8 mouse cellular contexts compared by ENCODE assay signal in genomic region chr3:142701407-142701989, GRCm38 (mm10). TPM values are rescaled to one million over a fixed set of nuclear protein-coding genes. Genes with fewer than 3 reads are reported as not detected.
A peak's percentile ranks its signal among the peaks of the same experiment; 100 is the strongest.
DNase-seq lines count a peak whose midpoint lies in the region; ATAC-seq and TF ChIP-seq lines count a peak whose summit lies in the region.

No protein-coding gene starts in this region.

- H3K4me1 ChIP-seq in heart, embryonic 13.5 days = peaks cover 19% of the 10 kb centered on the region
- H3K4me1 ChIP-seq in bone marrow macrophage, adult 2 months (ENCODE audit: control insufficient read depth, insufficient read depth, low read length) = peaks cover 6% of the 10 kb centered on the region; the same call in 1 of the 2 replicates
- H3K4me1 ChIP-seq in hindbrain, embryonic 15.5 days (replicated peaks) = peaks cover 14% of the 10 kb centered on the region
- H3K4me1 ChIP-seq in midbrain, embryonic 11.5 days (ENCODE audit: control insufficient read depth, insufficient read depth, low read length) = no peaks in the 10 kb centered on the region; the same call in 1 of the 2 replicates

- no peak for ATAC-seq in heart, embryonic 13.5 days (ENCODE audit: extremely low read depth, insufficient number of reproducible peaks, low FRiP score, low TSS enrichment)
- no peak for ATAC-seq in hindbrain, embryonic 15.5 days (ENCODE audit: low FRiP score, low read depth)
- no peak for ATAC-seq in midbrain, embryonic 11.5 days (ENCODE audit: low FRiP score)

- 11% methylated on average over 15 of the region's 15 CpGs for WGBS in heart, embryonic 13.5 days
- WGBS in hindbrain, embryonic 15.5 days = 32% methylated on average over 15 of the region's 15 CpGs
- WGBS in midbrain, embryonic 11.5 days = 28% methylated on average over 15 of the region's 15 CpGs

- peak overlapping the region; percentile 68 for H3K4me3 ChIP-seq in heart, embryonic 13.5 days
- H3K4me3 ChIP-seq in bone marrow macrophage, adult 2 months (ENCODE audit: insufficient read depth, low read length) = peak overlapping the region; percentile 70
- peak overlapping the region; percentile 72 for H3K4me3 ChIP-seq in hindbrain, embryonic 15.5 days
- peak overlapping the region; percentile 47 for H3K4me3 ChIP-seq in midbrain, embryonic 11.5 days (ENCODE audit: low read depth, low read length)

- no peak for TF ChIP-seq CTCF in bone marrow macrophage, adult 2 months (IDR thresholded peaks at IDR 0.05; ENCODE audit: low read depth, low read length)

- 0 out of 2 replicates have a peak, but pooled peaks cover 5% of the 10 kb centered on the region for H3K36me3 ChIP-seq in heart, embryonic 13.5 days
- H3K36me3 ChIP-seq in hindbrain, embryonic 15.5 days = no peaks in the 10 kb centered on the region
- no peaks in the 10 kb centered on the region for H3K36me3 ChIP-seq in midbrain, embryonic 11.5 days (ENCODE audit: control insufficient read depth, insufficient read depth, low read length)

- intact Hi-C loops in heart, postnatal 36 days (cut with DNase I) = loop anchor here (2.0 to 10.0 kb wide), 4 partner anchors 61 to 407 kb away; partner anchors contain the start of gene Gbp3

- H3K9me3 ChIP-seq in heart, embryonic 13.5 days = no peaks in the 10 kb centered on the region
- H3K9me3 ChIP-seq in hindbrain, embryonic 15.5 days = no peaks in the 10 kb centered on the region
- no peaks in the 10 kb centered on the region for H3K9me3 ChIP-seq in midbrain, embryonic 11.5 days (ENCODE audit: control insufficient read depth, low read length)

- H3K4me2 ChIP-seq in heart, embryonic 13.5 days = peak overlapping the region; percentile 76
- peak overlapping the region; percentile 97 for H3K4me2 ChIP-seq in hindbrain, embryonic 15.5 days
- H3K4me2 ChIP-seq in midbrain, embryonic 11.5 days = peak overlapping the region; percentile 51

- no peak for DNase-seq in heart, postnatal 36 days
- DNase-seq in midbrain, embryonic 11.5 days (ENCODE audit: low spot score, missing footprints) = peak; percentile 92
- DNase-seq in adrenal gland, postnatal 4 days (ENCODE audit: low spot score in 2 of 2) = no peak
- DNase-seq in thymus, postnatal 25 days = no peak
- no peak for DNase-seq in left cerebral cortex, adult 8-10 months (ENCODE audit: low spot score in 2 of 2)

- no peaks in the 10 kb centered on the region for H3K27me3 ChIP-seq in heart, embryonic 13.5 days (replicated peaks)
- H3K27me3 ChIP-seq in hindbrain, embryonic 15.5 days = peaks cover 5% of the 10 kb centered on the region; the same call in 1 of the 2 replicates
- H3K27me3 ChIP-seq in midbrain, embryonic 11.5 days (ENCODE audit: control insufficient read depth, insufficient read depth, low read length) = no peaks in the 10 kb centered on the region; the same call in 1 of the 2 replicates

- no peak for TF ChIP-seq POLR2A in bone marrow macrophage, adult 2 months (IDR thresholded peaks at IDR 0.05; ENCODE audit: borderline replicate concordance, low read depth, low read length)

- H3K27ac ChIP-seq in heart, embryonic 13.5 days (replicated peaks) = peak overlapping the region; percentile 32; the same call in 1 of the 2 replicates
- H3K27ac ChIP-seq in bone marrow macrophage, adult 2 months (ENCODE audit: insufficient read depth, low read depth, low read length) = no peak overlapping the region
- H3K27ac ChIP-seq in hindbrain, embryonic 15.5 days (replicated peaks) = no peak overlapping the region
- no peak overlapping the region for H3K27ac ChIP-seq in midbrain, embryonic 11.5 days (ENCODE audit: low read depth, low read length)

- peak overlapping the region; percentile 77 for H3K9ac ChIP-seq in heart, embryonic 13.5 days
- peak overlapping the region; percentile 53 for H3K9ac ChIP-seq in hindbrain, embryonic 15.5 days
- H3K9ac ChIP-seq in midbrain, embryonic 11.5 days (ENCODE audit: low read length) = peak overlapping the region; percentile 56; the same call in 1 of the 2 replicates

RNA-seq across cellular contexts. Expression of gene Kyat3, which starts 0.6 kb away (rescaled TPM):
- 11.1 and 12.0 TPM in 2 replicates for polyA plus RNA-seq in heart, embryonic 13.5 days (2015; fragmentation: Nextera tagmentation; extraction: Ambion mirVana)
- total RNA-seq in heart, postnatal 36 days (2021) = 10 to 100 TPM; 23.8 to 27.9 TPM
- polyA plus RNA-seq in bone marrow macrophage, adult 2 months (2012; ENCODE audit: insufficient read depth, insufficient read length, missing spikeins) = 3.0 and 3.4 TPM in 2 replicates
- polyA plus RNA-seq in hindbrain, embryonic 15.5 days (2015; fragmentation: Nextera tagmentation; extraction: Ambion mirVana) = 5.4 and 5.6 TPM in 2 replicates
- 8.6 and 9.9 TPM in 2 replicates for polyA plus RNA-seq in midbrain, embryonic 11.5 days (2014; fragmentation: Nextera tagmentation; extraction: Ambion mirVana)
- total RNA-seq in adrenal gland, postnatal 4 days (2021) = 10 to 100 TPM; 12.8 to 38.7 TPM
- total RNA-seq in left cerebral cortex, adult 8-10 months (2022) = 1 to 10 TPM; 7.7 to 9.0 (median 8.3) TPM
